Mouse (Mus musculus): ENCODE measurements around the gene Ccdc80.

DNA sequence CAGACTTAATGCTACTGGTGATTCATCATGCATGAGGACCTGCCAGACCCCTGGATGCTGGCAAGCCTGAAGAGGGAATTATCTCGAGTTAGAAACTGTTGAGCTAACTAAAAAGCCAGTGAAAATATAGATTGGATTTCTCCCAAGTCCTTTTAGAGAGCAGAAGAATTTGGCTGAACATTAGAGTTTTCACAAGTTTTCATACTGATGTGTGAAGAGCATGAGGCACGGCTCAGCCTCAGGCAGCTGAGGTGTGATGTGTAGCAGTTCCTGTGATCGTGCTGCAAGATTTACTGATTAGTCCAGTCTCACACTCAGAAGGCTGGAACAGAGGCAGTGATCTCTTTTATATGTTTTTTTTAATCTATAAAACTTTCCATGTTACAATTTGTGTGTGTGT lies 11.8 kb downstream of the Ccdc80 start:
- TF ChIP-seq CTCF (conservative IDR thresholded peaks at IDR 0.05; ENCODE audit: low read length) (no peak), NANOG (IDR thresholded peaks at IDR 0.05; ENCODE audit: borderline replicate concordance, low read length) (no peak), POU5F1 (IDR thresholded peaks at IDR 0.05; ENCODE audit: borderline replicate concordance, low read length) (no peak)
